Mouse (Mus musculus): ENCODE measurements around the gene Lyrm2.

- TF ChIP-seq GATA1 (IDR thresholded peaks at IDR 0.05; ENCODE audit: borderline replicate concordance, low read length) (no peak), FLI1 (IDR thresholded peaks at IDR 0.05; ENCODE audit: low read length) (no peak)
Measured at GRCm38 (mm10) chr4:32770284-32770810, 29.7 kb upstream of the Lyrm2 start.
